Mouse (Mus musculus) gonadal fat pad, adult 2 months (tissue): Measurements from ENCODE around the gene Ccdc130. TPM values are rescaled to one million over a fixed set of nuclear protein-coding genes. Genes with fewer than 3 reads are reported as not detected.
"Not testable (repeated sequence)": the region's sequence is repeated elsewhere in the genome, so short reads cannot be mapped to it uniquely, and the experiment has no call there.

Experiments used
- DNase-seq: peaks from one replicate; pipeline ENCODE4 v3.0.0-alpha.2; 2012; ENCODE audit warnings: low read depth
- polyA plus RNA-seq: library from polyadenylated mRNA; depleted of rRNA; stranded (reverse); fragments of >200 nt; gene quantifications from 2 replicates; pipeline ENCODE4 v1.2.3, GENCODE M21; 2012; rRNA removed

Ccdc130 gene
- 32.1 and 44.9 TPM in 2 replicates for polyA plus RNA-seq

GRCm38 (mm10) chr8:84269950-84270773 lies at the start of gene Ccdc130:
Ccdc130 (minus strand) TSS chr8:84270380.
- peak; percentile 96 for DNase-seq

GRCm38 (mm10) chr8:84308376-84308775 lies 38.2 kb upstream of the Ccdc130 start:
- no peak for DNase-seq

DNA sequence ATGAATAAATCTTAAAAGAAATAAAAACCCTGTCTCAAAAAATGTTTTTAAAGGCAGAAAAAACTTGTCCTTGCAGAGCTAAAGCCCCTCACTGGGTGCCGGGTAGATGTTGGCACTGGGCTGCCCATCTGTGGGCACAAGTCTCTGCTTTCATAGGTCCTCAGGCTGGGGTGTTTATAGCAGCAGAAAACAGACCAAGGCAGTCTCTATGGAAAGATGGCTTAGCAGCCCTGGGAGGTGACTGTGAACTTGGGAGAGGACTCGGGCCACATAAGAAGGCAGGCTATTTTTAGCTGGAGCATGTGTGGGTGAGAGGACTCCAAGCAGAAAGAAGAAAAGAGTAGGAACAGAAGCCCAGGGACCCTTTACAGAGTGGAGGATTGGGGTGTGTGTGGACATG lies 33.8 kb upstream of the Ccdc130 start:
- no peak for DNase-seq

DNA sequence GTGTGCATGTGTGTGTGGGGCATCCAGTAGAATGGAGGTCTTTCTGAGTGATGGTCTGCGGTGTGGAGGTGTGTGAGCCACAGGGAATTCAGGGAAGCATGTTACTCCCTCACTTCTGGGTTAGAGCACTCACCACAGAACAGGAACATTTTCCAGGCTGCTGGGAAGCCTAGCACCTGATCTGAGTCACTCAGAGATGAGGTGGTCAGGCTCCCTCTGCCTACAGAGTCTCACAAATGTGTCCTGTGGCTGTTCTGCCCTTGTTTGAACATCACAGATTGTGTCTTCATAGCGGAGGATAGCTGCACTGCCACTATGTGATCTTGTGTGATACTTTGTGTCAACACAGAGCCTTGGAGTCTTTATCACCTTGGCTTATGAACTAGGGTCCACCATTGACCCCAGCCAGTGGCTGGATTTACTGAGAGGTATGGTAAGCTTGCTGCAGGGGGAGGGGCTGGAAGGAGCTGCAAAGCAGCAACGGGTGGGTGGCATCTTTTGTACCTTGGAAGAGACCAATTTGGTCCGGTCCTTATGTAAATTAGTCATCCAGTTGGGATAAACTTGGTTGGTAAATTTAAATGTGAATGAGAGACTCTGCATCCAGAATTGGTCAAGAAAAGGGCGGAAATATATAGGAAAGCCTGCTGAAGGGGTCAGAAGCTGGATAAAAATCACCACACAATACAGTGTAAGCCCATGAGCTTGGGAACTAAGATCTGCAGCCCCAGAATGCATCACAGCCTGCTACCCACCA lies 27.0 kb upstream of the Ccdc130 start:
- no peak for DNase-seq

GRCm38 (mm10) chr8:84291688-84292087 lies 21.5 kb upstream of the Ccdc130 start:
- DNase-seq, result no peak

GRCm38 (mm10) chr8:84291086-84291485 lies 20.9 kb upstream of the Ccdc130 start:
- no peak for DNase-seq

GRCm38 (mm10) chr8:84288892-84289291 lies 18.7 kb upstream of the Ccdc130 start:
- DNase-seq, result no peak

- DNase-seq, result not testable (repeated sequence)
These were observed 15.5 kb upstream of the Ccdc130 start for GRCm38 (mm10) chr8:84285665-84286064.

GRCm38 (mm10) chr8:84284608-84285063 lies 14.5 kb upstream of the Ccdc130 start:
- DNase-seq, result no peak

DNA sequence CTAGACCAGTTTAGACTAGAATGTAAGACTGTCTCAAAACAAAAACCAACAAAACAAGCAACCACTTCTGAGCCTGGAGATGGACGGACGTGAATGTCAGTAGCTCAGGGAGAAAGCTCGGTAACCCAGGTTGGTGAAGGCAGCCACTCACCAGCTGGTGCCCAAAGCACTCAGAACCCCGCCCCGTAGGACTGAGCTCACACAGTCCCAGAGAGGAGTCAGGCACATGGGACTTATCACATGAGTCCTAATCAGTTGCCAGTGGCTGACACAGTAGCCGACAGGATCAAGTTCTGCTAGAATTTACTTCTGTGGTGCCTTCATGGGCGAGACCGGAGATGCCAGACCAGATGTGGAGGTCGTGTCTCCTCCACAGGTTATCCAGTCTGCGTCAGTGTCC lies 10.6 kb upstream of the Ccdc130 start:
- DNase-seq, result no peak

DNA sequence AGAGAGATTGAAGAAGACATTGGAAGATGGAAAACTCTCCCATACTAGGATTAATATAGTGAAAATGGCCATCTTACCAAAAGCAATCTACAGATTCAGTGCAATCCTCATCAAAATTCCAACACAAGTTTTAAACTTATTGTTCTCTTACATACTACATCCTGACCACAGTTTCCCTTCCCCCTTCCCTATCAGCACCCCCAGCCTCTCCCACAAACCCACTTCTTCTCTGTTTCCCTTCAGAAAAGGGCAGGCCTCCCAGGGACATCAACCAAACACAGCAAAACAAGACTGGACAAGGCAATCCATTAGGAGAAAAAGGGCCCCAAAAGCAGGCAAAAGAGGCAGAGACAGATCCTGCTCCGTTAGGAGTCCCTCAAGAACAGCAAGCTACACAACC lies 6.3 kb upstream of the Ccdc130 start:
- no peak for DNase-seq

DNA sequence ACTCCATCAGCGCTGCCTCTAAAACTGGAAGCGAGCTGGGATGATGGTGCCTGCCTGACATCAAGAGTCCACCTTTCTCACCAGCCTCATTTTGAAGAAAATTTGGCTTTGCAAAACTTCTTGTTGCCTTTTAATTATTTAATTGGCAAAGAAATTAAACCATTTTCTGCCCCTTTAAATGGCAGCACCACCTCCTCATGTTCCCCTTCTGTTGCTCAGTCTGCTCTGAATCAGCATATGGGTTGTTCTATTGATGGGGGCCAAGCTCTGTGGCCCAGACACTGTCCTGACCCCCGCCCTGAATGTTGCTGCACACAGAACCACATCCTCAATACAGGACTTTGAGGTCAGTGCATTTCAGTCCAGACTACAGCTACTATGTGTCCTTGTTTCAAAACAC lies 3.8 kb upstream of the Ccdc130 start:
- no peak for DNase-seq

- DNase-seq, result no peak
These were observed 2.1 kb upstream of the Ccdc130 start for GRCm38 (mm10) chr8:84272302-84272701.

DNA sequence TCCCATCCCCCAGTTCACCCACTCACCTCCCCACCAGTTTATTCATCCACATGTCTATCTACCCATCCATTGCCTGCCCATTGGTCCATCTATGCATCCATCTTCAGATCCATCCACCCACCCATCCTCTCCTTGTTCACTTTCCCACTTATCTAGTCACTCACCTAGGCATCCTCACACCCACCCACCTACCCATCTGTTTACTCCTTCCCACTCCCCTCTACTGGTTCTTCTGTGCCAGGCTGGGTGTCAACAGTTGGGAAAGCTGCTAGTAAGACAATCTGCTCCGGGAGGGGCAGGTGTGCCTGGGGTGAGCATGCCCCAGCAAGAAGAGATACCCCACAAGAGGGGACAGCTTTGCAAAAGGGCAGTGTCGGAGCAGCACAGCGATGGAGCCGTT lies 9.1 kb downstream of the Ccdc130 start:
- no peak for DNase-seq

DNA sequence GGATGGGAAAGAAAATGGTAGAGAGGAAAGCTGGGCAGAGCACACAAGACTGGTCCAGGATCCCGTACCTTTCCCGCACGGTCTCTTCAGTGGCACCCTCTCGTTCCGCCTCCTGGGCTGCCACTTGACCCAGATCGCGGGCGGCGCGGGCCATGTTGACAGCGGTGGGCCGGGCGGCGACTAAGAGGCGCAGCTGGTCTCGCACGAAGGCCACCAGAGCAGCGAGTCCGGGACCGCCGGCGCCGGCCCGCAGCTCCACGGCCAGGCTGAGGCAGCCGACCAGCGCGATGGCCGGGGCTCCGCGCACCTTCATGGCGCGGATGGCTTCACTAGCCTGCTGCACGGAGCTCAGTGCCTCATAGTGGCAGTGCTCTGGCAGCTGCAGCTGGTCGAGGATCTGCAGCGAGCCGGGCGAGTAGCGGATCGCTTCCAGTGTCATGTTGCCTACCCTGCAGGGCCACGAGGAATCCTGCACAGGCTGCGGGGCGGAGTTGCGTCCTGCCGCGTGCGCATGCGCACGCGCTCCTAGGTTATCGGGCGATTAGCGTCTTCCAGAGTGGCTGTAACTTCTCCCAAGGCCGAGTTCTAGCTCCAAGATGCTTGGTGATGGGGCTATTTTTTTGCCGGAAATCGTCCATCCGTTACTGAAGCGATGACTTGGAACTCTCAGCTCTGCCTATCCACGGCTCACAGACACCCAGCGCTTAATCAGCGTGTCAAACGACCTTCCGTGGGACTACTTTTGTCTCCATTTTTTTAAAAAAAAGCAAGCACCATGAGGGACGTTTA lies 13.2 kb downstream of the Ccdc130 start, which contains the start of gene Mri1:
Gene Mri1, minus strand, starts transcription at position 505 of the 789 bp plus-strand sequence.
- DNase-seq, result no peak

DNA sequence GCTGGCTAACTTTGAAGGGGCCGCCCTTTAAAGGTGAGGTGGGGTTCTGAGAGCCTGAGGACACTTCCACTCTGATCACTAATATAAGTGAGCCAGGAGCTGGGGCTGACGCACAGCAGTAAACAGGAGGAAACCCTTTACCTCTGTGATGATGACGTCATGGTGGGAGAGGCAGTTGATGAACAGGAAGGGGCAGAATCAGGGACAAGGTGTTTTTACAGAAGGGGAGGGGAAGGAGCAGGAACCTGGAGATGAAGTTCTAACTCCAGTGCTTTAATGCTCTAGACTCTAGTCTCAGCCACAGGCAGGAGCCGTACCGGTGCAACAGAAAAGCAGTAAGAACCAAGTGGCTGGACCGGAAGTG lies 13.7 kb downstream of the Ccdc130 start:
- DNase-seq, result no peak

DNA sequence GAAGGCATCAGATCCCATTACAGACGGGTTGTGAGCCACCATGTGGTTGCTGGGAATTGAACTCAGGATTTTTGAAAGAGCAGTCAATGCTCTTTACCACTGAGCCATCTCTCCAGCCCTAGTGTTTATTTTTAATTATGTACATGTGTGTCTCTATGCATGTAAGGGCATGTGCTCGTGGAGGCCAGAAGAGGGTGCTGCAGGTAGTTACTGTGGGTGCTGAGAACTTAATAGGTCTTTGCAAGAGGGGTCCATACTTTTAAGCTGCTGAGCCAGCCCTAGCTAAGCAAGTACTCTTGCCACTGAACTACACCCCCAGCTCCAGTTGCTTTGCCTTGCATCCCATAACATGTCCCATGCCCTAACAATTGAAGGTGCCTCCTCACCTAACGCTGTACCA lies 14.3 kb downstream of the Ccdc130 start:
- DNase-seq, result no peak

GRCm38 (mm10) chr8:84249257-84250170 lies 20.7 kb downstream of the Ccdc130 start, which contains the start of gene D8Ertd738e:
D8Ertd738e (minus strand) TSS chr8:84249719.
- no peak for DNase-seq

- no peak for DNase-seq
These were observed 28.4 kb downstream of the Ccdc130 start for GRCm38 (mm10) chr8:84241821-84242220.

DNA sequence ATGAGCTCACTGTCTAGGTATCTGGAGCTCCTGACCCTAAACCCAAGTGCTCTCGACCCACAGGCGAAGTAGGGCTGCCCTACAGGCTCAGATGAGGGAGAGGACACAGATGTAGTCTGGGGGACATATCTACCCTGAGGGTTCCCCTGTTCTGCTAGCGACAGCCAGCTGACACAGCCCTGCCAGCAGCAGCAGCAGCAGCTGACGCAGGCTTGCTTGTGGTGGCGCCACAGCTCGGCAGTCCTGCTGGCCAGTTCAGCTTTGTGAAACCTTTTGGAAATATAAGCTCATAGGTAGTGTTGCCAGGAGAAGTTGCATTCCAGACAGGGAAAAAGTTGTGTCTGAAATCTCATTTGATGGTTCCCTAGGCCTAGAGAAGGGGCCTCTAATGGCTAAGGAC lies 29.0 kb downstream of the Ccdc130 start:
- DNase-seq, result no peak
